Mouse (Mus musculus): ENCODE data around the gene 4921539E11Rik. TPM values are rescaled to one million over a fixed set of nuclear protein-coding genes. Genes with fewer than 3 reads are reported as not detected.

Gene 4921539E11Rik
- polyA plus RNA-seq (2012): not detected in 2 replicates

DNA sequence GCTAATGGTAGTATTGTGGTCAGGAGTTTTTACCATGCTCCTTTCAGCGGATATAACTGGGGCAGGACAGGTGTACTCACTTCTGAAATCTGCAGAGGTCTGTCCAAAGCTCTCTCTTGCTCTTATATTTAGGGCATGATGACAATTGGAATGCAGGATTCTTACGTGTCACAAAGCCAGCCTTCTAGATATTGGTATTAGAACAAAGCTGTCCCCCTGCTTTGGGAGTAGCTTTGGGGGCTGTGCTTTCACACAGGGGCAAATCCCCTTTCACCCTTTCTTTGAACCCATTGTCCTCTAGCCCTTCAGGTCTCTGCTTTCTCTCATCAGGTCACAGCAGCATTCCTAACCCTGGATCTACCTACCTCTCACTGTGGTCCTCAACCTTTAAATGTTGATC lies at the start of gene 4921539E11Rik:
4921539E11Rik (minus strand) TSS at position 101 of the 400 bp plus-strand sequence.

DNA sequence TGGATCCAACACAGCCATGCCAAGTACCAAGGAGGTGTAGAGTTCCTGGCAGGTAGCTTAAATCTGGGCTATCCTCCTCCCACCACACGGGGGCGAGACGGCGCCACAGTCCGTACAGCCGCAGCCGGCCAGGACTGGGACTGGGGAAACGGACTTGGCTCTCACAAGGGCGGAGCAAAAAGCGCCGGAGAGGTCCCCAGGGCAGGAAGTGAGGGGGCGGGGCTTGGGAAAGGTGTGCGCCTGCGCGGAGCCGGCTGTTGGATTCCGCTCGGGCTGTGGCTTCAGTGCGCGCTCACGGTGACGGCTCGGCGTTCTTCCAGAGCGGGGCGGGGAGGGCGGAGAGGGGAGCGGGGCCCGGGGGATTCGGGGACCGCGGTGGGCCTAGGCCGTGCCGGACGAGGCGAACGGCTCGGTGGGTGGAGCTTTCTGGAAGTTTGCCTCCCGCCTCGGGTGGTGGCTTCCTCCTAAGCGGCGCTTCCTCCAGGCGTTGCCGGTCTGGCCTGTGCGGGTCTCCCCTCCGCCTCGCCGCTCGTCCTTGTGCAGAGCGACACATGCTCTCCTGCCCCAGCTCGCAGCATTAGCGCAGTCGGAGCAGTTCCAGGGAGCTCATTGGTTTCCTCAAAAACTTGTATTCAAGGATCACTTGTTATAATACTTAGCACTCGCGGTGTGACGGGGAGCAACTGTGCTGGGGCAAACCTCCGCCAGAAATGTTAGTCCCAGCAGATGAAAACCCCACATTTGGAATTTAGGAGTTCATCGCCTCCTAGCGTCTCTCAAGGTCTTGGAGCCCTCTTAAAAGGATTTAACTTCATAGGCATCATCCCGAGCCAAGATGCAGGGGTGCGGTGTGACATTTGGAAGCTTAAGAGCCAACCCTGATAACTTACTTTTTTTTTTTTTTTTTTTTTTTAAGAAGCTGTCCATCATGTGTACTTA lies 23.2 kb upstream of the 4921539E11Rik start, which contains the start of gene Oma1:
Oma1 (plus strand) TSS at position 226 of the 939 bp plus-strand sequence.

DNA sequence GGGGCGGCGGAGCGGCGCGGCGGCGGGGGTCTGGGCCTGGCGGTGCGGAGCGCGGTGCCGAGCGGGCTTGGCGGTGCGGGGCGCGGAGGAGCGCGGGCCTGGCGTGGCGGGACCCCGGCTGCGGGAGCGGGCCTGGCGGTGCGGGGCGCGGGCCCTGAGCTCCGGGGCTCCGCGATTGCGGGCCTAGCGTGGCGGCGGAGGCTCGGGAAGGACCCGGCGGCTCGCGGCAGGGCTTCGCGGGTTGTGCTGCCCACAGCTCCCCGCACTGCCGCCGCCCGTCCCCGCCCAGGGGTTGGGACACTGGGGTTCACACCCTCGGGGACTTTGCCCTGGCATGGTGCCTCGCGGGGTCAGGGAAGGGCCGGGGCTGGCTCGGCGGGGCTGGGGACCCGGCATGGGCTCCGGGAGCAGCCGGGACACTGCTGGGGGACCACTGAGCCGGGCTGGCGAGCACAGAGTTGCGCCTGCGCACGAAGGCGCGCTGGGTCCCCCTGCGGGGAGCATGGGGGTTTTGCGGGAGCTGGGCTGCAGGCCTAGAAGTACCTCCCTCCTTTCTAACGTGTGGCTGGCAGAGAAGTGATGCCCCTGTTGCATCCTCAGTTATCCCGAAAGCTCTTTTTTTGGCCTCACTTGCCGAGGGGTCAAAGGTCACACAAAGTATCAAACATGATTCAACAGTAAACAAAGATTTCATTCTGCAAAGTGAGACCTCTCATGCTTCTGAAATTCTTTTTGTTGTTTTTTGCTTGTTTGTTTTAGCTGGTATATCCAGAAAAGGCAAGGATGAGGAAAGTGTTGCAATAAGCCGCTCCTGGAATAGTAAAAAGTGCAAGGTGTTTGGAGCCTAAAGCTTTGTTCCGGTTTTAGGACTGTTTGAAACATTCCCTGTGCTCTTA lies 75.5 kb downstream of the 4921539E11Rik start, which contains the start of gene Slc35d1:
Slc35d1 (minus strand) TSS at position 240 of the 896 bp plus-strand sequence.

Other genes with a start within 250 kb of the 4921539E11Rik start
- 22.4 and 25.0 TPM in 2 replicates for gene Mier1, start 176.5 kb downstream of the 4921539E11Rik start, polyA plus RNA-seq (2012)
- 1.1 and 1.3 TPM in 2 replicates for gene Wdr78, start 176.3 kb downstream of the 4921539E11Rik start, polyA plus RNA-seq (2012)
- gene Slc35d1, start 75.7 kb downstream of the 4921539E11Rik start, polyA plus RNA-seq (2012): 1.9 and 2.6 TPM in 2 replicates
- gene Oma1, start 22.9 kb upstream of the 4921539E11Rik start, polyA plus RNA-seq (2012): 0.96 and 1.2 TPM in 2 replicates